Mouse (Mus musculus) stomach, embryonic 15.5 days (tissue): ENCODE results near the gene Mtfr2. TPM values are rescaled to one million over a fixed set of nuclear protein-coding genes. Genes with fewer than 3 reads are reported as not detected.

ENCODE experiments used
- ATAC-seq: fragments of 200-750 bp; cut with Nextera tagmentation; 2 replicates; pipeline ENCODE4 v1.8.0; 2017; ENCODE audit warnings: low read depth, moderate number of reproducible peaks, moderate TSS enrichment; ENCODE audit not compliant: insufficient read depth, low FRiP score
- H3K27ac ChIP-seq: fragments of 300-500 bp; sonication (generic); 2 replicates; pipeline ENCODE4 v1.5.1; 2015; ENCODE audit warnings: mild to moderate bottlenecking, inconsistent platforms
- H3K27me3 ChIP-seq: fragments of 300-500 bp; sonication (generic); replicated peaks from 2 replicates; pipeline ENCODE4 v1.6.1; 2015; ENCODE audit warnings: inconsistent platforms
- H3K36me3 ChIP-seq: fragments of 300-500 bp; sonication (generic); 2 replicates; pipeline ENCODE4 v1.6.1; 2015; ENCODE audit warnings: inconsistent platforms
- H3K4me1 ChIP-seq: fragments of 300-500 bp; sonication (generic); 2 replicates; pipeline ENCODE4 v1.6.1; 2015; ENCODE audit warnings: inconsistent platforms
- H3K4me2 ChIP-seq: fragments of 300-500 bp; sonication (generic); 2 replicates; pipeline ENCODE4 v1.6.1; 2015; ENCODE audit warnings: mild to moderate bottlenecking, inconsistent platforms
- H3K4me3 ChIP-seq: fragments of 300-500 bp; sonication (generic); replicated peaks from 2 replicates; pipeline ENCODE4 v1.5.1; 2015; ENCODE audit warnings: inconsistent platforms
- H3K9ac ChIP-seq: fragments of 300-500 bp; sonication (generic); 2 replicates; pipeline ENCODE4 v1.6.1; 2015; ENCODE audit warnings: inconsistent platforms
- H3K9me3 ChIP-seq: fragments of 300-500 bp; sonication (generic); 2 replicates; pipeline ENCODE4 v1.6.1; 2016; ENCODE audit warnings: inconsistent platforms
- WGBS: fragments of 180-500 bp; shearing (Covaris S2); methylation state at CpG from one replicate; pipeline ENCODE4 v1.1.7; 2015; 5-methylcytosine and 5-hydroxymethylcytosine counted together
- polyA plus RNA-seq: library from polyadenylated mRNA; unstranded; fragments of >200 nt; fragmentation: Nextera tagmentation; extraction: Ambion mirVana; gene quantifications from 2 replicates; pipeline ENCODE4 v1.2.1, GENCODE M21; 2015

The Mtfr2 gene
- polyA plus RNA-seq, result 1.5 and 1.6 TPM in 2 replicates

DNA sequence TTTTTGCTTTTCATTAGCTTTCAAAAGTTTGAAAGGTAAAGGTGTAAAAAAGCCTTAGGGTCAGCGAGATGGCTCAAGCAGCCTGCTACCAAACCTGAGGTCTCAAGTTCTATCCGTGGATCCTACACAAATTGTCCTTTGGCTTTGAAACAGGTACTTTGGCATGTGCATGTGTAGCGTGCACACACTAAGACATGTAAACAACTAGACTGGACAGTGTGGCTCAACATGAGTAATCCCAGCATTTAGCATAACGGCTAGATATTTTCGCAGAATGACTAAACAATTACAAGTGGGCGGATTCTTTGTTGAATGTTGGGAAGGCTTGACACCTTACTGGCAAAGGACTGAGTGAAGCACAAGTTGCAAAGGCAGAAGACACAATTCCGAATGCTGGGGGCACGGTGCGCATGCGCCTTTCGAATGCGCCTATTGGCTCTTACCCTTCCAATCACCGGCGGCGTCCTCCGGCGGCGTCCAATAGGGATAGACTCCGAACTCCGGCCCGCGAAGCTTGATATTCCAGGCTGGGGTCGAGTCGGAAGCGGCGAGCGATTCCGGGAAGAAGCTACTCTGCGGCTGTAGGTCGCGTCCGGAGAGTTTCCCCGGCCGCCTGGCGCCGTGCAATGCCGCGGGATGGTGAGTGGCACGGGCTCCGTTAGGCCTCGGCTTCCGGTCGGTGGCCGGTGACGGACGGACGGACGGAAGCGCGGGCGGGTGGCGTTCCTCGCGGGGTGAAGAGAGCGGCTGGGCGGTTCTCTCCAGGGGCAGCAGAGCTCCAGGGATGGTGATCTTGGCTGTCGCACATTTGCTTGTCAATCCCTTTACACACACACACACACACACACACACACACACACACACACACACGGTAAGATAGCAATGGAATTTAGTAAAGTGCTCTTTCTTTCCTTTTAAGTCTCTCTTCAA, at the start of gene Mtfr2:
Mtfr2 (plus strand) TSS at position 486 of the 930 bp plus-strand sequence.
- H3K4me1 ChIP-seq, result no peaks in the 10 kb centered on the region

DNA sequence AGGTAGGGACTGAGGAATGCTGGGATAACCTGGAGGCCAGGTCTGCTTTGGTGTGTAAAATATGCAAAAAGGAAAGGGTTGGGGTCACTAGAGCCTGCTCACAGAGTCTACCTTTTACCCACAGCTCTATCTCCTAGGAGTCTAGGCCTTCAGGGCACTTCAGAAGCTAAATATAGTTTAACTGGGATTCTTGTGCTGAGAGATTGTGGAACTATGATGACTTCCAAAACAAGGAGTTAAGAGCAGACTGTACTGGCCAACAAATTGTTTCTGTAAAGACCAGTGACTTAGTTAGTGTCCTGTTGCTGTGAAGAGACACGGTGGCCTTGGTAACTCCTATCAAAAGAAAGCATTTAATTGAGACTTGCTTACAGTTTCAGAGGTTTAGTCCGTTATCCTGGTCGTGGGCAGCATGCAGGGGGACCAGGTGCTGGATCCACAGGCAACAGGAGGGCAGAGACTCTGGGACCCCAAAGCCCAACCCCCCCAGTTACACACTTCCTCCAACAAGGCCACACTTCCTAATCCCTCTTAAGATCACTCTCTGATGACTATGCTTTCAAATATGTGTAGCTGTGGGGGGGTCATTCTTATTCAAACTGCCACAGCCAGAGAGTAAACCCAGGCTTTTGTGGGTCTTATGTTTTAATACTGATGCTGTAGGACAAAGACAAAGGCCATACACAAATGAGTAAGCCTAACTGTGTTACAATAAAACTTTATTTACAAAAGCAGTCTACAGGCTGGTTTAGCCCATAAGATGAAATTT, 49.2 kb upstream of the Mtfr2 start:
- no peak overlapping the region for H3K27ac ChIP-seq
- no peaks in the 10 kb centered on the region for H3K36me3 ChIP-seq
- H3K27me3 ChIP-seq, result no peaks in the 10 kb centered on the region
- no peaks in the 10 kb centered on the region for H3K4me1 ChIP-seq
- ATAC-seq, result no peak
- H3K9me3 ChIP-seq, result no peaks in the 10 kb centered on the region
- H3K9ac ChIP-seq, result no peak overlapping the region
- no peak overlapping the region for H3K4me2 ChIP-seq
- H3K4me3 ChIP-seq, result no peak overlapping the region
- 59% methylated on average over 3 of the region's 3 CpGs for WGBS

More for the DNA sequence above, at the start of gene Mtfr2:
- peak within 1 kb of the TSS; percentile 76 for H3K4me3 ChIP-seq
- H3K36me3 ChIP-seq, result peaks cover 16% of the 10 kb centered on the region
- 1% methylated on average over 58 of the region's 58 CpGs for WGBS
- H3K27me3 ChIP-seq, result no peaks in the 10 kb centered on the region
- peak; percentile 96 for ATAC-seq
- no peaks in the 10 kb centered on the region for H3K9me3 ChIP-seq
- H3K27ac ChIP-seq, result peak within 1 kb of the TSS; percentile 71
- peak within 1 kb of the TSS; percentile 29; the same call in 1 of the 2 replicates for H3K9ac ChIP-seq
- H3K4me2 ChIP-seq, result peak within 1 kb of the TSS; percentile 84

DNA sequence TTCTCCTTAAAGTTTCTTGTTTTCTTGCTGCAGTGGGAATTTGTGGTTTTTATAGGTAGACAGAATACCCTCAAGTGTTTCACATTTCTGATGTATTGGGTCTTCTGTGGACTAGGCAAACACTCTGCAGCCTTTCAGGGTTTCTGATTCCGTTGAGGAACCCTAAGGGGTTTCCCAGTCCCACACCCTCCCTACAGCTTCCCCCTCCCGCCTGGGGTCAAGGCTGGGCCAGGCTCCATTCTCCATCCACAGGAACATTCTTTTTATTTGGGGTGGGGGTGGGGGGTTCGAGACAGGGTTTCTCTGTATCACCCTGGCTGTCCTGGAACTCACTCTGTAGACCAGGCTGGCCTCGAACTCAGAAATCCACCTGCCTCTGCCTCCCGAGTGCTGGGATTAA, 48.5 kb upstream of the Mtfr2 start:
- no peak for ATAC-seq
- Histone ChIP-seq H3K4me1 (no peaks in the 10 kb centered on the region), H3K36me3 (no peaks in the 10 kb centered on the region), H3K9me3 (no peaks in the 10 kb centered on the region), H3K4me3 (no peak overlapping the region), H3K27ac (no peak overlapping the region), H3K4me2 (no peak overlapping the region), H3K27me3 (no peaks in the 10 kb centered on the region), H3K9ac (no peak overlapping the region)
- 73% methylated on average over 5 of the region's 5 CpGs for WGBS

DNA sequence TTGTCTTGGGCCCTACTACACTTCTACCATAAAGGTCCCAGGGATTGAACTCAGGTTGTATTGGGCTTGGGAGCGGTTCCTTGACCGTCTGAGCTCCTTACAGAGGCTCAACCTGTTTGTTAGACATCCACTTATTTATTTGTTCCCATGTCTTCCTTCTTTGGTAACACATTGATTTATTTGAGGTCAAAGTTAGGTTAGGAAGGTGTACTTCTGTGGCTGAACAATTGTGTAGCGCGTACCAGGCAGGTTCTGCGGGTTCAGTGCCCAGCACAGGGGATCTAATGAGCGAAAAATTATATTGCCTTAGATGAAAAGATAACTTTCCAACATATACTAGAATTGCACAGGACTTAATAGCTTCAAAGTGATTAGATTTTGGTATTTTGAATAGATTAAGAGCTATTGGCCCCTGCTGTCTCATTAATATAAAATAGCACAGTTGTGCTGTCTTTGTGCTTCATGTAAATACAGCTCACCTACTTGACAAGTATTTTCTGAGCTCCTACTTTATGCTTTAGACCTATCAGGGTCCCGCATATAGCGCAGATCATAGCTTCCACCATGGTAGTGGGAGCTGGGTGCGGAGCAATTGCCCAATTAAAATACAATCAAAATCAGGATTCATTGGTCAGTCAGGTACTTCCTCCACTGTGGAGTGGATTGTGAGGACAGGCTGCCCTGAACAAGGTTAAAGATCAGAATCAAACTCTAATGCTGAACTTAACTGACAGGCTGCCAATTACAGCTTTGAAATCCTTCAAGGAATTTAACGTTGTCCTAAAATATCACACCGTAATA, 36.4 kb upstream of the Mtfr2 start:
- Histone ChIP-seq H3K27ac (peak overlapping the region; percentile 100), H3K4me2 (peak overlapping the region; percentile 55), H3K36me3 (no peaks in the 10 kb centered on the region), H3K4me1 (peaks cover 10% of the 10 kb centered on the region; the same call in 1 of the 2 replicates), H3K9ac (peak overlapping the region; percentile 79), H3K27me3 (no peaks in the 10 kb centered on the region), H3K4me3 (peak overlapping the region; percentile 77), H3K9me3 (no peaks in the 10 kb centered on the region)
- ATAC-seq, result no peak
- WGBS, result 43% methylated on average over 11 of the region's 11 CpGs

DNA sequence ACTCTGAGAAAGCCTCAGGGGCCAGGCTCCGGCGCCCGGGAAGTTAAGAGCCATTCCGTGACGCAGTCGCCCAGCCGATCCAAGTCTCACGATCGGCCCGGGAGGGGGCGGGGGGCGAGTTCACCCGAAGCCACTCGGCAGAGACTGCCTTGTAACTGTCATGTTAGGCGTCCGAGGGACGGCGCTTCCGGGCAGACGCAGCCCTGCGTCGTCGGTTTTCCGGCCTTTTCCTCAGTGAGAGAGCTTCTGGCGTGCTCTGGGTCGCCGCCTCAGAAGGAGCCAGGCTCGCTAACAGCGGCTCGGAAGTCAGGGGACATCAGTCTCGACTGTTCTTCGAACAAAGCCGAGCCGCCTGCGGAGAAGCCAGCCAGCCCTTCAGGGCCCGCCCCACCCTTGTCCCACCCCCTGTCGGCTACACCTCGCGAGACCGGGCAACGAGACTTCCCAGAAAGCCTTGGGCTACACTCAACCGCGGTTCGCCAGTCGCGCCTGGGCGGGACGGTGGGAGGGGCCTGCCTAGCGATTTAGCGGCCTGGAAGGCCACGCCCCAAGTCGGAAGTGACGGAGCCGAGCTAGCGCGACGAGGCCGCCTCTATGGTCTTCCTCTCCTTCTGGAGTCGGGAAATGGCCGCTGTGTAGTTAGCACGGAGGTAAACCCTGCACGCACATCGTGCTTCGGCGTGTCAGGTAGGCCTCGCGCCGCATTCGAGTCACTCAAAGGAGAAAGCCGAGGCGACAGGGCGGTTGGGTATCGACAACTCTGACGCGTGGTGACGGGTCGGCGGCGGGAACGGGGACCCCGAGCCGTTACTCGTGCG, 35.4 kb upstream of the Mtfr2 start, which contains the start of gene Bclaf1:
Bclaf1 (plus strand) TSS at position 552 of the 818 bp plus-strand sequence.
- peak within 1 kb of the TSS; percentile 77 for H3K4me3 ChIP-seq
- H3K36me3 ChIP-seq, result no peaks in the 10 kb centered on the region
- peak; percentile 99 for ATAC-seq
- H3K4me1 ChIP-seq, result peaks cover 10% of the 10 kb centered on the region; the same call in 1 of the 2 replicates
- peak within 1 kb of the TSS; percentile 56 for H3K4me2 ChIP-seq
- H3K9me3 ChIP-seq, result no peaks in the 10 kb centered on the region
- peak within 1 kb of the TSS; percentile 90 for H3K9ac ChIP-seq
- no peaks in the 10 kb centered on the region for H3K27me3 ChIP-seq
- peak within 1 kb of the TSS; percentile 100 for H3K27ac ChIP-seq
- WGBS, result under 1% methylated on average over 84 of the region's 84 CpGs

DNA sequence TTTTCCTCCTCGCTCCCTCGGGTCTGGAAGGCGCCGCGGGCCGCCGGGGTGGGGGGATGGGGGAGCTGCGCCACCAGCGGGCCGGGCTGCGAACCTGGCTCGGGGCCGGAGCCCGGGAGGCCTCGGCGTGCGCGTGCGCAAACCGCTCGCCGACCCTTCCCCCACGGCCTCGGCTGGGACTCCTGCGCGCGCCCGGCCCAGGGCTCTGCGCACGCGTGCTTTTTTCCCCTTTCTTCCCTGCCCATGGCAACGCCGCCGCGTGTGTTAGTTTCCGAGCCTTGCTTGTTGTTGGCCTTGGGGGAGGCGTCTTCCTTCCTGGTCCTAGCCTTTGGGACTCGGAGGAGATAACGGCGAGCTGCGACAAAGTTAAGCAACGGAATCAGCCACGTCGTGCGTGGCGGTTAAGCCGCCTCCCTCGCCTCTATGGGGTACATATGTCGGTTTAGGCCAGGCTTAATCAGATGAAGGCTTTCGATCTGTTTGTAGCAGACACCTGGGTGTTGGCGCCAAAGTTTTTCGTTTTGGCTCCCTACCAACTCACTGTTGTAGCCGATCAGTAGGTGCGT, 34.8 kb upstream of the Mtfr2 start:
- Histone ChIP-seq H3K4me1 (peaks cover 10% of the 10 kb centered on the region; the same call in 1 of the 2 replicates), H3K27me3 (no peaks in the 10 kb centered on the region), H3K36me3 (no peaks in the 10 kb centered on the region), H3K27ac (peak overlapping the region; percentile 100), H3K9me3 (no peaks in the 10 kb centered on the region), H3K9ac (peak overlapping the region; percentile 90), H3K4me2 (peak overlapping the region; percentile 56), H3K4me3 (peak overlapping the region; percentile 77)
- WGBS, result under 1% methylated on average over 46 of the region's 54 CpGs
- peak; percentile 70 for ATAC-seq

DNA sequence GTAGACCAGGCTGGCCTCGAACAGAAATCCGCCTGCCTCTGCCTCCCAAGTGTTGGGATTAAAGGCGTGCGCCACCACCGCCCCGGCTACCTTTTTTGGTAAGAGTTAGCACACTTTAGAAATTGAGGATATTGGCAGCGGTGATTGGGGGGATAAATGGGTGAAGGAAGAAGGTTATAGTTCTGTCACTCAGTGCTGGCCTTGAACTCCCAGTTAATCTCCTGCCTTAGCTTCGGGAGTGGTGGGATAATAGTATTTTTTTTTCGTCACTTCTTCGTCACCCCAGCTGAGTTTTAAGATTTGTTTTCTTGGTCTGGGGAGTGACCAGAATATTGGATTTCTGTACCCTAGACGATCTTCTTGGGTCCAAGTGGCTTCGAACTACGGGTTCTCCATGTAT, 34.1 kb upstream of the Mtfr2 start:
- WGBS, result 40% methylated on average over 13 of the region's 13 CpGs
- H3K36me3 ChIP-seq, result 0 out of 2 replicates have a peak, but pooled peaks cover 2% of the 10 kb centered on the region
- peaks cover 10% of the 10 kb centered on the region; the same call in 1 of the 2 replicates for H3K4me1 ChIP-seq
- H3K9ac ChIP-seq, result no peak overlapping the region; the same call in 1 of the 2 replicates
- H3K9me3 ChIP-seq, result no peaks in the 10 kb centered on the region
- no peaks in the 10 kb centered on the region for H3K27me3 ChIP-seq
- peak overlapping the region; percentile 56 for H3K4me2 ChIP-seq
- H3K4me3 ChIP-seq, result peak overlapping the region; percentile 77
- no peak overlapping the region for H3K27ac ChIP-seq
- no peak for ATAC-seq

DNA sequence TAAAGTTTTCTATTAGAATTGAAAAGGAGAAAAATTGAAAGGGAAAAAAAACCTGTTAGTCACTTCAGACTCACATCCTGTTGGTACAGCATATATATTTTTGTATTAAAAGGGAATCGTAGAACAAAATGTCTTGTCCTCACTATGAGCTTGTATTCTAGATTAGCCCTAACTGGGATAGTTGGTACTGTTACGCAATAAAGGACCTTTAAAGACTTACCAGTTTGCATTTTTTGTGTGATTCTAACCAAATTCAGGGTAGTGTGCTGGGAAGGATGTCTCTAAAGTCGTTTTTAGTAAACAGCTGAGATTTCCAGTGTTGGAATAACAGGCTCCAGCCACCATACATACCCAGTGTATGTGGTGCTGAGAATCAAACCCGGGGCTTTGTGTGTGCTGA, 33.6 kb upstream of the Mtfr2 start:
- peak overlapping the region; percentile 56 for H3K4me2 ChIP-seq
- H3K4me1 ChIP-seq, result peaks cover 10% of the 10 kb centered on the region; the same call in 1 of the 2 replicates
- H3K27ac ChIP-seq, result no peak overlapping the region
- no peak overlapping the region for H3K9ac ChIP-seq
- no peaks in the 10 kb centered on the region for H3K9me3 ChIP-seq
- WGBS, result 79% methylated on average over 4 of the region's 4 CpGs
- no peak overlapping the region; the same call in 1 of the 2 replicates for H3K4me3 ChIP-seq
- H3K27me3 ChIP-seq, result no peaks in the 10 kb centered on the region
- ATAC-seq, result no peak
- H3K36me3 ChIP-seq, result 0 out of 2 replicates have a peak, but pooled peaks cover 3% of the 10 kb centered on the region

DNA sequence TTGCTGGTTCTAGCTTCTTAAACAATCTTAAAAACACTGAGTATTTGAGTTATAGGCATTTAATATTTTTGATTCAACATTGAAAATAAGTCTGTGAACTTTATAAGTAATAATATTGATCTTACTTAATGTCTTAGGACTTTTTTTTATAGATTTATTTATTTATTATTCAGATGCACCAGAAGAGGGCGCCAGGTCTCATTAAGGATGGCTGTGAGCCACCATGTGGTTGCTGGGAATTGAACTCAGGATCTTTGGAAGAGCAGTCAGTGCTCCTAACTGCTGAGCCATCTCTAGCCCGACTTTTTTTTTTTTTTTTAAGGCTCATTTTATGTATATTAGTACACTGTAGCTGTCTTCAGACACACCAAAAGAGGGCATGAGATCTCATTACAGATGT, 32.8 kb upstream of the Mtfr2 start:
- Histone ChIP-seq H3K9ac (no peak overlapping the region), H3K4me2 (no peak overlapping the region), H3K27me3 (no peaks in the 10 kb centered on the region), H3K27ac (no peak overlapping the region), H3K4me3 (no peak overlapping the region), H3K36me3 (0 out of 2 replicates have a peak, but pooled peaks cover 3% of the 10 kb centered on the region), H3K9me3 (no peaks in the 10 kb centered on the region), H3K4me1 (peaks cover 10% of the 10 kb centered on the region; the same call in 1 of the 2 replicates)
- WGBS, result 45% methylated on average over 2 of the region's 2 CpGs
- ATAC-seq, result no peak

DNA sequence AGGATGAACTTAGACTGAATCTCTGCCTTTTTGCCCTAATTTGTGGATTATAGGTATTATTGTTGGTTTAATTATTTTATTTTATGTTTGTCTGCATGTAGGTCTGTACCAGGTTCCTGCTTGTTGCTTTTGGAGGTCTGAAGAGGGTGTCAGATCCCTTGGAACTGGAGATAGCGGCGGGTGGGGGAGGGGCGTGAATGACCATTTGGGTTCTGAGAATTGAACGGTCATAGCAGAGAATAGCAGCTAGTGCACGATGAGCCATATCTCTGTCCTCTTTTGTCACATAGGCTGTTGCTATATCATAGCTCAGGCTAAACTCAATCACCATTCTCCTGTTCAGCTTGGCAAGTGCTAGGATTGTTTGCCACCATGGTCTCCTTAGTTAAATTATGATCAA, 30.1 kb upstream of the Mtfr2 start:
- Histone ChIP-seq H3K4me1 (peaks cover 3% of the 10 kb centered on the region; the same call in 1 of the 2 replicates), H3K27ac (no peak overlapping the region), H3K4me3 (no peak overlapping the region), H3K9ac (no peak overlapping the region), H3K36me3 (0 out of 2 replicates have a peak, but pooled peaks cover 5% of the 10 kb centered on the region), H3K27me3 (no peaks in the 10 kb centered on the region), H3K9me3 (no peaks in the 10 kb centered on the region), H3K4me2 (no peak overlapping the region)
- ATAC-seq, result no peak
- WGBS, result 84% methylated on average over 5 of the region's 5 CpGs
